Mouse (Mus musculus): ENCODE measurements at regions not wholly inside any gene's neighbourhood (a gene's known extent, or its start where the extent isn't known, plus 50 kb on each side); places are given as distances from the start of the nearest gene placed in this dataset.

GRCm38 (mm10) chrX:166749055-166749679 is 163.6 kb upstream of the Egfl6 start:
- no peak overlapping the region for H3K4me2 ChIP-seq (replicated peaks; ENCODE audit: low read depth, low read length)
- H3K36me3 ChIP-seq (ENCODE audit: control insufficient read depth, insufficient read depth, low read length): no peaks in the 10 kb centered on the region
- no peaks in the 10 kb centered on the region for H3K9me3 ChIP-seq (ENCODE audit: control insufficient read depth, low read length)
- H3K4me3 ChIP-seq (ENCODE audit: low read depth, low read length): no peak overlapping the region
- H3K27me3 ChIP-seq (ENCODE audit: control insufficient read depth, insufficient read depth, low read length): no peaks in the 10 kb centered on the region; the same call in 1 of the 2 replicates
- peak; percentile 10 for DNase-seq (ENCODE audit: low spot score)
- H3K9ac ChIP-seq (ENCODE audit: low read depth, low read length): no peak overlapping the region
- H3K4me1 ChIP-seq (replicated peaks; ENCODE audit: control insufficient read depth, insufficient read depth, low read length): no peaks in the 10 kb centered on the region
- ATAC-seq (ENCODE audit: low FRiP score): peak; percentile 49; the same call in 1 of the 2 replicates
- no peak overlapping the region for H3K27ac ChIP-seq (ENCODE audit: low read depth, low read length)
- WGBS: 62% methylated on average over 8 of the region's 8 CpGs

DNA sequence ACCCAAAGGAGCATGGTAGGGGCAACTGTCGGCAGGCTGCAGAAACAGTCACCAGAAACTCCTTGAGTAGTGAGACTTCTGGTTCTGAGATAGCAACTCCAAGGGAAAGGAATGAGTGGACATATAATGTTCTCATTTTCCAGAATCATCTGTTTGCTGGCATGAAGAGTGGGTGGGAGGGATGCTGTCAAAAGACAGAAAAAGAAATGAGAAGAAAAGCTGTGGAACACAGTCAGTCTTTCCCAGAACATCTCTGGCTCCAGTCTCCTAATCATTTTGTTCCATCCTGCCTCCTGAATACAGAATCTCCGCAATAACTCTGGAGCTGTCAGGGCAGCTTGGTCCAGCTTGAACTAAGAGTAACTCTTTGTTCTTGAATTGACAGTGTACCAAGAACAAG is 145.8 kb upstream of the Egfl6 start:
- no peak overlapping the region for H3K27ac ChIP-seq (ENCODE audit: low read depth, low read length)
- ATAC-seq (ENCODE audit: low FRiP score) (no peak), DNase-seq (ENCODE audit: low spot score) (no peak)
- no peaks in the 10 kb centered on the region for H3K36me3 ChIP-seq (ENCODE audit: control insufficient read depth, insufficient read depth, low read length)
- H3K4me1 ChIP-seq (replicated peaks; ENCODE audit: control insufficient read depth, insufficient read depth, low read length): no peaks in the 10 kb centered on the region
- no peak overlapping the region for H3K4me3 ChIP-seq (ENCODE audit: low read depth, low read length)
- H3K27me3 ChIP-seq (ENCODE audit: control insufficient read depth, insufficient read depth, low read length): peaks cover 9% of the 10 kb centered on the region; the same call in 1 of the 2 replicates
- 75% methylated on average over 2 of the region's 2 CpGs for WGBS
- H3K4me2 ChIP-seq (replicated peaks; ENCODE audit: low read depth, low read length): no peak overlapping the region
- H3K9ac ChIP-seq (ENCODE audit: low read depth, low read length): no peak overlapping the region
- H3K9me3 ChIP-seq (ENCODE audit: control insufficient read depth, low read length): no peaks in the 10 kb centered on the region

DNA sequence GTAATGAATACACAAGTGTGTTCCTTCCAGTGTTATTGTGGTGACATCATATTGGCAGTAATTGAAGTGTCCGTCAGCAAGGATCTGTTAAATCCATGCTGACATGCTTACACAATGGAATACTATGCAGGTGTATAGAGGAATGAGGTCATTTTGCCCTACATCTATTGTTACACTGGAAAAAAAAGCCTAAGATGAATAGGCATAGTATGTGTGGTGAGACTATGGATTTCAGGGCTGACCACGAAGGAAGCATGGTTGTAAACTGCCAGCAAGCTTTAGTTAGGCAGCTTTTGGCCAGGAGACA is 143.1 kb upstream of the Egfl6 start:
- Histone ChIP-seq H3K27ac (ENCODE audit: low read depth, low read length) (no peak overlapping the region), H3K36me3 (ENCODE audit: control insufficient read depth, insufficient read depth, low read length) (no peaks in the 10 kb centered on the region), H3K4me1 (replicated peaks; ENCODE audit: control insufficient read depth, insufficient read depth, low read length) (no peaks in the 10 kb centered on the region), H3K9ac (ENCODE audit: low read depth, low read length) (no peak overlapping the region), H3K4me3 (ENCODE audit: low read depth, low read length) (no peak overlapping the region), H3K4me2 (replicated peaks; ENCODE audit: low read depth, low read length) (no peak overlapping the region), H3K27me3 (ENCODE audit: control insufficient read depth, insufficient read depth, low read length) (peaks cover 9% of the 10 kb centered on the region; the same call in 1 of the 2 replicates), H3K9me3 (ENCODE audit: control insufficient read depth, low read length) (no peaks in the 10 kb centered on the region)
- ATAC-seq (ENCODE audit: low FRiP score): 0 out of 2 replicates have a peak, but pooled peaks have one; percentile 30
- DNase-seq (ENCODE audit: low spot score): no peak
- WGBS: 63% methylated on average over 2 of the region's 2 CpGs

DNA sequence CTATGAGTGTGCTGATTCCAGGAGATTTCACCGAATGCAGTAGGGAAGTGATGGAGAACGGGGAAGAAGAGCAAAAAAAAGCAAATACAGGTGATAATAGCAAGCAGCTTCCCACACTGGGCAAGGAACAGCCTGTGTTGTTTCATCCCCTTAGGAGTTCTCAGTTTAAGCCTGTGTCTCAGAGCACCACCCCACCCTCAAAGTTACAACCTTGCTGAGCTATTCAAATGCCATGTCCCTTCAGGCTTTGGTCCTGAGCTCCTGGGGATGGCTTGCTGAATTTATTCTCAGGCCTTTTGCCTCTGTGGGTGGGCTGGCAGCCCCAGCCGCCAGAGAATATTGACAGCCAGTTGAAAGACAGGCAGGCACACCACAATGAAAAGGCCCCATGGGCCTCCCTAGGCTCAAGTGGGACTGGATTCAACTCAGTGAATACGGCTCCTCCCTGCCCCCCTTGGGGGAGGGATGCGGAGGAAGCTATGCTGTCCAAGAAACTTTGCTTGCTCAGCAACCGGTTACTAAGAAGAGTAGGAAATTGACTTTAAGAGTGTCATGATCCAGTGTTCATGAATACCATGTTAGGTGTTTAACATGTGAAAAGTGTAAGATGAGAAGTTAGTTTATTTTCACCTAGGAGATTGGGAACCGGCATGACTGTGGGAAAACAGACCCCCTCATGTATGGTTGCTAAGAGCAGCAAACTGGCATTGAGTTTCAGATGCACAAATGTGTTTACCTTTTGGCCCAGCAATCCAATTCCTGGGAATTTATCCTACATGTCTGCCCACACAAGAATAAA is 142.5 kb upstream of the Egfl6 start:
- Histone ChIP-seq H3K9me3 (ENCODE audit: control insufficient read depth, low read length) (no peaks in the 10 kb centered on the region), H3K27me3 (ENCODE audit: control insufficient read depth, insufficient read depth, low read length) (peaks cover 9% of the 10 kb centered on the region; the same call in 1 of the 2 replicates), H3K4me3 (ENCODE audit: low read depth, low read length) (no peak overlapping the region), H3K4me2 (replicated peaks; ENCODE audit: low read depth, low read length) (no peak overlapping the region), H3K36me3 (ENCODE audit: control insufficient read depth, insufficient read depth, low read length) (no peaks in the 10 kb centered on the region), H3K9ac (ENCODE audit: low read depth, low read length) (no peak overlapping the region), H3K4me1 (replicated peaks; ENCODE audit: control insufficient read depth, insufficient read depth, low read length) (no peaks in the 10 kb centered on the region), H3K27ac (ENCODE audit: low read depth, low read length) (no peak overlapping the region)
- DNase-seq (ENCODE audit: low spot score) (peak; percentile 61), ATAC-seq (ENCODE audit: low FRiP score) (peak; percentile 93)
- 30% methylated on average over 7 of the region's 7 CpGs for WGBS

DNA sequence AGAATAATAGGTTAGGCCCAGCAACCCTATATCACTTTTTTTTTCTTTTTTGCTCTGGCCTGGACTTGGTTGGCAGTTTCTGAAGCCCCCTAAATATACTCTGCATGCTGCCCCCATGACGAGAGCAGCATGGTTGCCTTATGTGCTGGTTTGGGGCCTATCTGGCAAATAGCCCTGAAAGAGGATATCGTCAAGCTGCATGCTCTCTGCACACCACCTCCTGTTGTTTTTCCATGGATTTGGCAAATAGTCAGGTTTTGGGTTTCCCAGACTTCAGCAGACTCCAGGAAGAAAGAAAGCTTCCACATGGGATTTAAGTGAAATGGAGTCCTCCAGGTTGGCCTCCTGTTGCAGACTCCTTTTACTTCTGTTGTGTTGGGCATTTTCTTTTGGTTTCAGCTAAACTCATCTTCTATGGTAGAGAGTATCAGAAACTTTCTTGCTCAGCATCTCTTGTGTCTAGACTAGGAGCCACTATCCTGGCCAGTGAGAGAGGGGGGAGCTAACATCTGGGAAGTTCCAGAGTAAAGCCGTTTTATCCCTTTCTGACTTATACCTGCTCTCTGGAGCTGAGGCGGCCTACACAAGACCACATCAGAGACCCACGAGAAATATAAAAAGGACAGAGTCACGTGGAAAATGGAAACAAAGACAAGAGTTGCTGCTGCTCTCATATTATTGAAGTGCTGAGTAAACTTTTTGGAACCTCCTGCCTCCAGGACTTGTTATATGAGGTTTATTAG is 140.4 kb upstream of the Egfl6 start:
- 78% methylated on average over 6 of the region's 6 CpGs for WGBS
- DNase-seq (ENCODE audit: low spot score): no peak

DNA sequence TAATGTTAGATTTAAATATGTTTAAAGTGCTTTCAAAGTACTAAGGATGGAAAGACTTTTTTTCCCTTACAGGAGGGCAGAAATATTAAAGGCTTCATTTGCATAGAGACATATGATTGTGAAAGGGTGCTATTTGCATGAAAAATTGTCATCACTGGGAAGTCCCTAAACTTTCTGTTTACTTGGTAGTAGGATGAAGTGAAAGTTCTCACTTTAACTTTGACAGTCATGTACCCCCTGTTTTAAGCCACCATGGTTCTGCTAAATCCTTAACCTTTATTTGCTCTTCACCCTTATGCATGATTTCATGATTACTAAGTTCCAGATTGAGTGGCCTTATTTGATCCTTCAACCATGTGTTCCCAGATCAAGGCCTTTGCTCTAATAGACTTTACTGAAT is 132.6 kb upstream of the Egfl6 start:
- H3K4me1 ChIP-seq (replicated peaks; ENCODE audit: control insufficient read depth, insufficient read depth, low read length): no peaks in the 10 kb centered on the region
- peaks cover 2% of the 10 kb centered on the region for H3K27me3 ChIP-seq (ENCODE audit: control insufficient read depth, insufficient read depth, low read length)
- ATAC-seq (ENCODE audit: low FRiP score): no peak
- no peak overlapping the region for H3K9ac ChIP-seq (ENCODE audit: low read depth, low read length)
- H3K4me3 ChIP-seq (ENCODE audit: low read depth, low read length): no peak overlapping the region
- H3K27ac ChIP-seq (ENCODE audit: low read depth, low read length): no peak overlapping the region
- no peak overlapping the region for H3K4me2 ChIP-seq (replicated peaks; ENCODE audit: low read depth, low read length)
- no peak for DNase-seq (ENCODE audit: low spot score)
- no peaks in the 10 kb centered on the region for H3K9me3 ChIP-seq (ENCODE audit: control insufficient read depth, low read length)
- no peaks in the 10 kb centered on the region for H3K36me3 ChIP-seq (ENCODE audit: control insufficient read depth, insufficient read depth, low read length)

More for the DNA sequence above, 140.4 kb upstream of the Egfl6 start:
- Histone ChIP-seq H3K27me3 (ENCODE audit: control insufficient read depth, insufficient read depth, low read length) (peaks cover 4% of the 10 kb centered on the region; the same call in 1 of the 2 replicates), H3K9ac (ENCODE audit: low read depth, low read length) (no peak overlapping the region), H3K4me2 (replicated peaks; ENCODE audit: low read depth, low read length) (no peak overlapping the region), H3K4me3 (ENCODE audit: low read depth, low read length) (no peak overlapping the region), H3K9me3 (ENCODE audit: control insufficient read depth, low read length) (no peaks in the 10 kb centered on the region), H3K27ac (ENCODE audit: low read depth, low read length) (no peak overlapping the region), H3K4me1 (replicated peaks; ENCODE audit: control insufficient read depth, insufficient read depth, low read length) (no peaks in the 10 kb centered on the region), H3K36me3 (ENCODE audit: control insufficient read depth, insufficient read depth, low read length) (no peaks in the 10 kb centered on the region)
- ATAC-seq (ENCODE audit: low FRiP score): no peak

- H3K9me3 ChIP-seq (ENCODE audit: control insufficient read depth, low read length): no peaks in the 10 kb centered on the region
- ATAC-seq (ENCODE audit: low FRiP score) (no peak), DNase-seq (ENCODE audit: low spot score) (no peak)
- 0 out of 2 replicates have a peak, but pooled peaks cover 4% of the 10 kb centered on the region for H3K27me3 ChIP-seq (ENCODE audit: control insufficient read depth, insufficient read depth, low read length)
- H3K36me3 ChIP-seq (ENCODE audit: control insufficient read depth, insufficient read depth, low read length): no peaks in the 10 kb centered on the region
- H3K4me1 ChIP-seq (replicated peaks; ENCODE audit: control insufficient read depth, insufficient read depth, low read length): no peaks in the 10 kb centered on the region
- WGBS: 84% methylated on average over 2 of the region's 2 CpGs
- H3K4me2 ChIP-seq (replicated peaks; ENCODE audit: low read depth, low read length): no peak overlapping the region
- no peak overlapping the region for H3K4me3 ChIP-seq (ENCODE audit: low read depth, low read length)
- H3K27ac ChIP-seq (ENCODE audit: low read depth, low read length): no peak overlapping the region
- no peak overlapping the region for H3K9ac ChIP-seq (ENCODE audit: low read depth, low read length)
These were observed 123.8 kb upstream of the Egfl6 start for GRCm38 (mm10) chrX:166709306-166709705.

DNA sequence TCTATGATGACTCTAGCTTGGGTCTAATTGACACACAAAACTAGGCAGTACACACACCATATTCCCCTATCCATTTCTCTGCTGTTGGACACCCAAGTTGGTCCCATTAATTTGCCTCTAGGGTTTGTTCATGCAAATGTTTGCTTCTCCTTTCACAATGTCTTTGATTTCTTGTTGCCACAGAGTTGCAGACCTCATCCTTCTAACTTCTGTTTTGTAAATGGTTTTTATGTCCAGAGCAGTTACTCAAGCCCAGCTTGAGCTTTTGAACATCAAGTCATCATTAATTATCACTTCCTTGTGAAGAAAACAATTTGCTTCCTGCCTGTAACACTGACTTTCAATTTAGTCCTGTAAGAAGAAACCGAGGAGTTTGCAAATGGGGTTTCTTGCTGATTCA is 122.6 kb upstream of the Egfl6 start:
- no peaks in the 10 kb centered on the region for H3K4me1 ChIP-seq (replicated peaks; ENCODE audit: control insufficient read depth, insufficient read depth, low read length)
- no peak overlapping the region for H3K4me3 ChIP-seq (ENCODE audit: low read depth, low read length)
- WGBS: 90% methylated on average over 1 of the region's 1 CpGs
- 0 out of 2 replicates have a peak, but pooled peaks cover 4% of the 10 kb centered on the region for H3K27me3 ChIP-seq (ENCODE audit: control insufficient read depth, insufficient read depth, low read length)
- H3K27ac ChIP-seq (ENCODE audit: low read depth, low read length): no peak overlapping the region
- H3K9me3 ChIP-seq (ENCODE audit: control insufficient read depth, low read length): no peaks in the 10 kb centered on the region
- no peaks in the 10 kb centered on the region for H3K36me3 ChIP-seq (ENCODE audit: control insufficient read depth, insufficient read depth, low read length)
- no peak for ATAC-seq (ENCODE audit: low FRiP score)
- no peak overlapping the region for H3K4me2 ChIP-seq (replicated peaks; ENCODE audit: low read depth, low read length)
- no peak overlapping the region for H3K9ac ChIP-seq (ENCODE audit: low read depth, low read length)
- DNase-seq (ENCODE audit: low spot score): no peak
